Mouse (Mus musculus) E14TG2a.4 (cell line): ENCODE data around the gene Dkk3.

Experiments used
- CTCF ChIP-seq: conservative IDR thresholded peaks from 2 replicates; pipeline ENCODE4 v1.5.1; 2014; ENCODE audit warnings: low read length
- NANOG ChIP-seq: IDR thresholded peaks from 2 replicates; pipeline ENCODE4 v1.6.1; 2014; ENCODE audit warnings: borderline replicate concordance, low read length, mixed read lengths
- POU5F1 ChIP-seq: IDR thresholded peaks from 2 replicates; pipeline ENCODE4 v1.6.1; 2014; ENCODE audit warnings: low read length, borderline replicate concordance

DNA sequence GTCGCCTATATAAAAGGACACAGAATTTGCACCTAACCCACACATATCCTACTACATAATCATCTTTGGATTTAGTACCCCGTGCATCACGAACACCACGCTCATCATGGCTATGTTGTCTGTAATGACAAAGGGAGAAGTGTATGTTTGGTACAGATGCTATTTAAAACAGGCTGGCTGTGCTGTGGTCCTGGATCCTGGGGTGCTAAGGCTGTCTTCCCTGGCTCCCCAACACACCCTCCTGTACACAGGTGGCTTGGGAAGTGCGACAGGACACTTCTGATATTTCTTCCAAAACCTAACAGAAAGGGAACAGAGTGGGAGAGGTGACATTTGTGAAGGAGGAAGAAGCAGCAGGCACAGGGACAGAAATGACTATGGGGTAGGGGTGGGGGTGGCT, 35.2 kb downstream of the Dkk3 start:
- TF ChIP-seq CTCF (no peak), NANOG (no peak), POU5F1 (no peak)
